Mouse (Mus musculus) limb, embryonic 12.5 days (tissue): ENCODE results near the gene Ndufv3. TPM values are rescaled to one million over a fixed set of nuclear protein-coding genes. Genes with fewer than 3 reads are reported as not detected.

Experiments
- ATAC-seq: fragments of 200-750 bp; cut with Nextera tagmentation; 2 replicates; pipeline ENCODE4 v1.8.0; 2017; ENCODE audit warnings: low read depth, moderate TSS enrichment; ENCODE audit not compliant: insufficient number of reproducible peaks, insufficient read depth, low FRiP score, low TSS enrichment
- H3K27ac ChIP-seq: fragments of 300-500 bp; sonication (generic); 2 replicates; pipeline ENCODE4 v1.5.1; 2016; ENCODE audit warnings: mild to moderate bottlenecking, moderate library complexity
- H3K27me3 ChIP-seq: fragments of 300-500 bp; sonication (generic); 2 replicates; pipeline ENCODE4 v1.6.1; 2016; ENCODE audit warnings: mild to moderate bottlenecking, moderate library complexity
- H3K36me3 ChIP-seq: fragments of 300-500 bp; sonication (generic); 2 replicates; pipeline ENCODE4 v1.6.1; 2016; ENCODE audit warnings: mild to moderate bottlenecking, moderate library complexity
- H3K4me1 ChIP-seq: fragments of 300-500 bp; sonication (generic); replicated peaks from 2 replicates; pipeline ENCODE4 v1.6.1; 2016
- H3K4me2 ChIP-seq: fragments of 300-500 bp; sonication (generic); 2 replicates; pipeline ENCODE4 v1.6.1; 2016; ENCODE audit warnings: mild to moderate bottlenecking, moderate library complexity
- H3K4me3 ChIP-seq: fragments of 300-500 bp; sonication (generic); replicated peaks from 2 replicates; pipeline ENCODE4 v1.5.1; 2016; ENCODE audit warnings: mild to moderate bottlenecking
- H3K9ac ChIP-seq: fragments of 300-500 bp; sonication (generic); replicated peaks from 2 replicates; pipeline ENCODE4 v1.6.1; 2016; ENCODE audit warnings: mild to moderate bottlenecking, moderate library complexity
- H3K9me3 ChIP-seq: fragments of 300-500 bp; sonication (generic); 2 replicates; pipeline ENCODE4 v1.6.1; 2016; ENCODE audit warnings: mild to moderate bottlenecking, moderate library complexity
- WGBS: fragments of 180-500 bp; shearing (Covaris S2); methylation state at CpG from one replicate; pipeline ENCODE4 v1.1.7; 2016; 5-methylcytosine and 5-hydroxymethylcytosine counted together
- polyA plus RNA-seq: library from polyadenylated mRNA; unstranded; fragments of >200 nt; fragmentation: Nextera tagmentation; extraction: Ambion mirVana; gene quantifications from 2 replicates; pipeline ENCODE4 v1.2.1, GENCODE M21; 2016

Ndufv3 gene
- polyA plus RNA-seq, 1 experiment from 2014 or later: 250 TPM

DNA sequence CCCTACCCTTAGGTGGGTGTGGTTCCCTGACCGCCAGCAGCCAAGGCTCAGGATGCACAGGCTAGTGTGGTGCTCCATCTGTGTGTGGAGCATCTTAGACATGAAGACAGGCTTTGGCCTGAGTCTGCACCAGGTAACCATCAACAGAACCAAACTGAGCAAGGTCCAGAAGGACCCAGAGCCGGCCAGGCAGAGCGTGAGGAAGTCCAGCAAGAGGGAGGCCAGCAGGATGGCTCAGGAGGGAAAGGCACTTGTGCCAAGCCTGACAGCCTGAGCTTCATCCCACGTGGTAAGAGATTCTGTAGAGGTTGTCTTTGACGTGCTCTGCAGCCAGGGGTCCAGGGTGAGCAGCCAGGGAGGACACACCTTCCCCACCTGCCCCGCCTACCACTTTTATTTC, 22.2 kb upstream of the Ndufv3 start:
- Histone ChIP-seq H3K36me3 (peaks cover 78% of the 10 kb centered on the region), H3K27me3 (no peaks in the 10 kb centered on the region), H3K9ac (no peak overlapping the region), H3K9me3 (no peaks in the 10 kb centered on the region), H3K4me2 (no peak overlapping the region), H3K27ac (no peak overlapping the region), H3K4me1 (no peaks in the 10 kb centered on the region), H3K4me3 (no peak overlapping the region)
- 88% methylated on average over 6 of the region's 6 CpGs for WGBS
- ATAC-seq: no peak

DNA sequence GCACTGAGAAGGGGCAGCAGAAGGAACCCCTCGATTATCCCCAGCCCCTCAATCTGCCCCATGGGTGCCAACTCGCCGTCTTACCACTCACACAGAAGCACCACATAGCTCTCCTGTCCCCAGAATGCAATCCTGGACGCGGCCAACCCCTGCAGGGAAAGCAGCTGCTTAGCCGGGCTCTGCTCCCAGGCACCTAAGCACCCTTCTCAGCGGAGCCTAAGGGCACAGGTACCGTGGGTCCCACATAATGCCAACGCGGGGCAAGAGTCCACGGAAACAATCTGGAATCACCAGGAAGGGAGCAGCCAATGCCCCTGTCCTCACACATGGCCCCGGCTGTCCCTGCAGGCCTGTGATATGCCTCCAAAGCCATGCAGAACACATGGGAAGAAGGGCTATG, 20.2 kb upstream of the Ndufv3 start:
- no peak for ATAC-seq

DNA sequence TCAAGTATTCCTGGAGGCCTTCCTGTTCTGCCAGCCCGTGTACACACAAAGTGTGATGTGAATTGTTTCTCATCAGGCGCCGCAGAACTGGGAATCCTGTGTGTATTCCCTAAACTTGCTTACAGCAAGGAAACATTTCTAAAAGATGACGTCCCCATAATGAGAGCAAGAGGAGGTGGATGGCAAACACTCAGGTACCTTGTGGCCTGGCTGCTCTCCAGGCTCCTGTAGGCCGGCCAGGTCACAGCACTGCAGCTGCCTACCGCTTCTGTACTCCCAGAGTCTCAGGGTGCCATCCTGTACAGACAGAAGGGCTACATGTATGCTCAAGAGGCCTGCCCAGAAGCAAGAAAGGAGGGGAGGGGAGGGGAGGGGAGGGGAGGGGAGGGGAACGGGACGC, 19.5 kb upstream of the Ndufv3 start:
- H3K4me1 ChIP-seq: no peaks in the 10 kb centered on the region
- H3K27ac ChIP-seq: no peak overlapping the region
- H3K9me3 ChIP-seq: no peaks in the 10 kb centered on the region
- H3K27me3 ChIP-seq: no peaks in the 10 kb centered on the region
- no peak overlapping the region for H3K4me2 ChIP-seq
- H3K4me3 ChIP-seq: no peak overlapping the region
- H3K36me3 ChIP-seq: peaks cover 99% of the 10 kb centered on the region
- WGBS: 93% methylated on average over 8 of the region's 8 CpGs
- H3K9ac ChIP-seq: no peak overlapping the region
- ATAC-seq: no peak

More for the DNA sequence above, 20.2 kb upstream of the Ndufv3 start:
- WGBS: 93% methylated on average over 12 of the region's 12 CpGs
- Histone ChIP-seq H3K27me3 (no peaks in the 10 kb centered on the region), H3K9me3 (no peaks in the 10 kb centered on the region), H3K9ac (no peak overlapping the region), H3K4me1 (no peaks in the 10 kb centered on the region), H3K4me2 (no peak overlapping the region), H3K36me3 (peaks cover 98% of the 10 kb centered on the region), H3K27ac (no peak overlapping the region), H3K4me3 (no peak overlapping the region)

DNA sequence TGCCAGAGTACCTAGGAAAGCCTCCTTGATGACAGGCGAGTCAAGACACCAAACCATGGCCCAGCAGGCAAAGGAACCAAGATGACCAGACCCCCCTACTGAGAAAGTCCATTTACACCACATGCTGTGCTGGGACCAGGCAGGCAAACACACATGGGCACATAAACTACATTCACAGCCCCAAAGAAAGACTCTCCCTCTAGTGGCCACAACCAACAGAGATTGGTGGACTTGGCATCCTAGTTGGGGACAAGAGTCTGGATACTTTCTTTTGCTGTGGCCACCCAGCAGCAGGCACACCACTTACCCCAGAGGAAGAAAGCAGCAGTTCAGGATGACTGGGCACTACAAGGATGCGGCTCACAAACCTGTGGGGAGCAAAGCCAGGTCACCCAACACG, 19.0 kb upstream of the Ndufv3 start:
- WGBS: 85% methylated on average over 3 of the region's 3 CpGs
- Histone ChIP-seq H3K36me3 (peaks cover 99% of the 10 kb centered on the region), H3K9ac (no peak overlapping the region), H3K9me3 (no peaks in the 10 kb centered on the region), H3K27me3 (no peaks in the 10 kb centered on the region), H3K4me3 (no peak overlapping the region), H3K4me1 (no peaks in the 10 kb centered on the region), H3K27ac (no peak overlapping the region), H3K4me2 (no peak overlapping the region)
- no peak for ATAC-seq

DNA sequence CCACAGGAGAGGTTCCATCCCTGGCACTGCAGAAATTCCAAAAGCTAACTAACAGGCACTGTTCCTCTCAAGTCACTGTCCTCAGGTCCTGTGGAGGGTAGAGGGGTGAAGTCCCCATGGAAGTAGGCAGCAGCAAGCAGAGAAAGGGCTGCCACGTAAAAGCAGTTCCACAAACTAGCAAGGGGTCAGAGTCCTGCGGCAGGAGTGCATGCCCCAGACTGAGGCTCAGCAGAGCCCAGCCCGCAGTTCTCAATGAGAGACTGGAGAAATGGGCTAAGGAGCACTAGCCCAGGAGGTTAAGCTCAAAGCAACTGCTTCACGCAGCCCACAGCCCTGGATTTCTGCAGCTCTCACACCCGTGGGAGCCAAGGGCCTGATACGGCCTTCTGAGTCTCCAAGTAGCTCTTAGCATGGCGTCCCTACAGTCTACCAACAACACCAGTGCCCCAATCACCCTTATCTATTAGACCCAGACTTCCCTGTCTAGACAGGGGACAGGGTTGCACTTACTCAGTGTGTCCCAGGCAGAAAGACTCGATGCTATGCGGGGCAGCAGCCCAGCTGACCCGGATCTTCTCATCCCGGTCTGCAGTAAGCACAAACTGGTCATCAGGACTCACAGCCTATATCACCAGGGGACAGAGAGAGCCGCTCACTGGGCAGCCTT, 17.5 kb upstream of the Ndufv3 start:
- Histone ChIP-seq H3K36me3 (peaks cover 100% of the 10 kb centered on the region), H3K9ac (no peak overlapping the region)
- 92% methylated on average over 12 of the region's 12 CpGs for WGBS

DNA sequence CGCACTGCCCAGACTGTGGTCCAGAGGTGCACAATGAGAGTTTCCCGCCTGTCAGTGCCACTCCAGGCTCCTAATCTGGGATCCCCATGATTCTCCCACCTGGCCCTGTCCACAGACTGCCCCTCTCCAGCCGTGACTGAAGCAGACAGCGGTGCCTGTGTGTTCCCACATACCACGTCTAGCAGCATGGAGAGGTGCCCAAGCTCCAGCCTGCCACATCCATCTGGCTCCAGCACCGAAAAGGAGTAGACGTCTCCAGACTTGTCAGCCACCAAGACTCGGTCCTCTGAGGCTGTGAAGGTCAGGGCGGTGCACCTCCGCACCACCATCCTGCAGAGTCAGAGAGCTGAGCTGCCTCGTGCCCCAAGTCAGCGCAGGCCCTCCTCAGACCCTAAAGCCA, 16.6 kb upstream of the Ndufv3 start:
- Histone ChIP-seq H3K9me3 (no peaks in the 10 kb centered on the region), H3K27ac (no peak overlapping the region), H3K36me3 (peaks cover 99% of the 10 kb centered on the region), H3K27me3 (no peaks in the 10 kb centered on the region), H3K4me3 (no peak overlapping the region), H3K4me1 (no peaks in the 10 kb centered on the region), H3K4me2 (no peak overlapping the region), H3K9ac (no peak overlapping the region)
- no peak for ATAC-seq
- 95% methylated on average over 12 of the region's 12 CpGs for WGBS

More for the DNA sequence above, 17.5 kb upstream of the Ndufv3 start:
- Histone ChIP-seq H3K27ac (no peak overlapping the region), H3K27me3 (no peaks in the 10 kb centered on the region), H3K4me1 (no peaks in the 10 kb centered on the region), H3K4me2 (no peak overlapping the region), H3K4me3 (no peak overlapping the region), H3K9me3 (no peaks in the 10 kb centered on the region)
- no peak for ATAC-seq

DNA sequence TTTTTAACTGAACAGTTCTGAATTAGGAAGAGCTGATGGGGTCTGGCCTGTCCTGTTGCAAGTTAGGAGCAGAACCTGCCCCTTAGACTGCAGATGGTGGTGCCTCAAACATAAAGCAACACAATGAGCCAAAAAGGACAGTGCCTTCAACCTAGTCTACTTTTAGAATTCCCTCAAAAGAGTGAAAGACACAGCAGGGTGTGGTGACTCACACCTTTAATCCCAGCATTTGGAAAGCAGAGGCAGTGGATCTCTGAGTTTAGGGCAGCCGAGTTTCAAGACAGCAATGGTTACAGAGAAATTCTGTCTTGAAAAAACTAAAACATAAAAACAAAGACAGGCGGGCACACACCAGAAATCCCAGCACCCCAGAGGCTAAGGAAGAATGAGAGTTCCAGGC, 16.0 kb upstream of the Ndufv3 start:
- H3K9ac ChIP-seq: no peak overlapping the region
- H3K4me2 ChIP-seq: no peak overlapping the region
- H3K27ac ChIP-seq: no peak overlapping the region
- H3K4me1 ChIP-seq: no peaks in the 10 kb centered on the region
- H3K27me3 ChIP-seq: no peaks in the 10 kb centered on the region
- H3K36me3 ChIP-seq: peaks cover 98% of the 10 kb centered on the region
- H3K4me3 ChIP-seq: no peak overlapping the region
- H3K9me3 ChIP-seq: no peaks in the 10 kb centered on the region
- 87% methylated on average over 2 of the region's 2 CpGs for WGBS
- no peak for ATAC-seq

DNA sequence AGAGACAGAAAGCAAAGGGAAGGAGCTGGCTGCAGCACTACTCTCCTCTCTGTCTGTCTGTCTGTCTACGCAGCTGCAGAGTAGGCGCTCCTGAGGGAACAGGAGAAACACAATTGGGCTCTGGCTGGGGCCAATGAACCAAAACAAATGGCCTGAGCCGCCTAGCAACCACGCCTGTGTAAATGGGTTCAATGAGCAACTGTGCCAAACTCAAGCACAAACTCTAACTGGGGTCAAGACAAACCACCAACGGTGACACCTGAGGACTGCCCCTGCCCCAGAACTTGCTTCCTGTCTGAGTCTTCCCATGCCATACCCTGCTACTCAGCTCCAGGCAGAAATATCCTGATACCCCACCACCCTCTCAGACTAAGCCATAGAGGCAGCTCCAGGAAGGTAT, 14.9 kb upstream of the Ndufv3 start:
- no peak overlapping the region for H3K27ac ChIP-seq
- no peak overlapping the region for H3K4me2 ChIP-seq
- no peaks in the 10 kb centered on the region for H3K4me1 ChIP-seq
- ATAC-seq: no peak
- H3K4me3 ChIP-seq: no peak overlapping the region
- H3K27me3 ChIP-seq: no peaks in the 10 kb centered on the region
- no peaks in the 10 kb centered on the region for H3K9me3 ChIP-seq
- H3K9ac ChIP-seq: no peak overlapping the region
- H3K36me3 ChIP-seq: peaks cover 98% of the 10 kb centered on the region
- 82% methylated on average over 5 of the region's 5 CpGs for WGBS

DNA sequence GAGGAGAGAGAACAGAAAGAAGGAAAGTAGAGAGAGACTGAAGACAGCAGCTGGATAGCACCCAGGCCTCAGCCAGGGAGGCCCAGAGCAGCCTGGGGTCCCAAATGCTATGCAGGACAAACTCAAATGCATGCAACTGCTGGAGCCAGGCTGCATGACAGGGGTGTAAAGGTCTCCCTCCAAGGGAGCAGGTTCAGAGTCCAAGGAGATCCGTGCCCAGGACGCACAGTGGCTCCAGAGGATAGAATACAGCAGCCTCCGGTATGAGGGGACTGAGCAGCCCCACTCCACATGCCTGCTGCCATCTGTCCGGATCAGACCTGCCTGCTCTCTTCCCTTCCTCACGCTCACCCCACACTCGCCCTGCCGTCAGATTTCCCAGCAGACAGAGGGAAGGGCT, 13.6 kb upstream of the Ndufv3 start:
- Histone ChIP-seq H3K9ac (no peak overlapping the region), H3K27me3 (no peaks in the 10 kb centered on the region), H3K9me3 (no peaks in the 10 kb centered on the region), H3K36me3 (peaks cover 86% of the 10 kb centered on the region), H3K4me3 (no peak overlapping the region), H3K4me1 (peaks cover 4% of the 10 kb centered on the region; the same call in 1 of the 2 replicates), H3K27ac (no peak overlapping the region), H3K4me2 (no peak overlapping the region)
- no peak for ATAC-seq
- WGBS: 79% methylated on average over 7 of the region's 7 CpGs

DNA sequence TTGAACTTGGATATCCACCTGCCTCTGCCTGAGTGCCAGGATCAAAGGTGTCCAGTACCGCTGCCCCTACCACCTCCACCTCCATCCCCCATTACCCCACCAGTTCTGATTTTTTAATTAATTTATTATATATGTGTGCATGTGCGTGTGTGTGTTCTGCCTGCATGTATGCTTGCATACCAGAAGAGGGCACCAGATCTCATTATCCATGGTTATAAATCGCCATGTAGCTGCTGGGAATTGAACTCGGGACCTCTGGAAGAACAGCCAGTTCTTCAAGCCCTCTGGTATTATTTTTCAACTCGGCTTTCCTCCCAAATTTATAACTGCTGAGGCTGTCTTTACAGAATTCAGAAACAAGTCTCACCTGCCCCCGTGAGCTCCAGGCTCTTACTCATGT, 9.0 kb upstream of the Ndufv3 start:
- peaks cover 40% of the 10 kb centered on the region for H3K36me3 ChIP-seq
- WGBS: 95% methylated on average over 6 of the region's 6 CpGs
- no peak overlapping the region for H3K27ac ChIP-seq
- peaks cover 12% of the 10 kb centered on the region; the same call in 1 of the 2 replicates for H3K4me1 ChIP-seq
- no peak overlapping the region; the same call in 1 of the 2 replicates for H3K9ac ChIP-seq
- no peaks in the 10 kb centered on the region for H3K27me3 ChIP-seq
- H3K4me2 ChIP-seq: peak overlapping the region; percentile 71
- H3K9me3 ChIP-seq: no peaks in the 10 kb centered on the region
- no peak for ATAC-seq
- peak overlapping the region; percentile 81 for H3K4me3 ChIP-seq

DNA sequence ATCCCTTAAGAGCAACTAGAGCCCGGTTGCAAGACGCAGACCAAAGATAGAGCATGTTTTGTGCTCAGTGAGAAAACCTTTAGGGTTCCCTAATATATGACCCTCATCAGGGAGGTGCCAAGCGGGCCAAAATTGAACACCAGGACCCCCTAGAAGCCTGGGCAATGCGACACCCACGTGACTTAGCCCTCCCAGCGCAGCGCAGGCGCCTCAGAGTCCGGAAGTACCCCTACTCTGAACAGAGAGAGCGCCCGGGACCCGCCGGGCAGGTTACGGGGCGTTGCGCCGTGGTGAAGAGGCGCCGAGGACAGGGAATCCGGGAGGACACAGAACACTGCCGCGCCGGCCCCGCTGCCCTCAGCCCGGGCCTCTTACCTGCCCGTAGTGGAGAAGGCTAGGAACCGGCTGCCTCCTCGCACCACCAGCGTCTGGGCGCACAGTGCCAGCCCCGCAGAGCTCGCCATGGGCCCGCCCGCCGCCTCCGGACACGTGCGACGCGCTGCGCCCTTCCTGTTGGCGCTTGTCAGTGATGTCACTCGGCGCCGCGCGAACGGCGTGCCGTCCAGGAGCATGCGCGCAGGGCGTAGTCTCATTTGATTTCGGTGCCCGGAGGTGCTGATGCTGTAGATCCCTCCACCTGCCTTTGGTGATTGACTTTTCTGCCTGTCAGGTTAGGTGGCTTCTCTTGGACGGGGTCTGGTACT, 8.0 kb upstream of the Ndufv3 start:
- Histone ChIP-seq H3K9ac (peak overlapping the region; percentile 69), H3K4me1 (peaks cover 12% of the 10 kb centered on the region; the same call in 1 of the 2 replicates), H3K9me3 (no peaks in the 10 kb centered on the region), H3K27ac (peak overlapping the region; percentile 84), H3K4me3 (peak overlapping the region; percentile 81), H3K36me3 (peaks cover 30% of the 10 kb centered on the region), H3K4me2 (peak overlapping the region; percentile 71), H3K27me3 (no peaks in the 10 kb centered on the region)
- peak; percentile 94 for ATAC-seq
- under 1% methylated on average over 56 of the region's 56 CpGs for WGBS
